Mouse (Mus musculus) urinary bladder, postnatal 25 days (tissue): Measurements from ENCODE around the gene Tbx22.

Experiments
- DNase-seq: peaks from one replicate; pipeline ENCODE4 v3.0.0; 2022; ENCODE audit warnings: low spot score

The Tbx22 gene

DNA sequence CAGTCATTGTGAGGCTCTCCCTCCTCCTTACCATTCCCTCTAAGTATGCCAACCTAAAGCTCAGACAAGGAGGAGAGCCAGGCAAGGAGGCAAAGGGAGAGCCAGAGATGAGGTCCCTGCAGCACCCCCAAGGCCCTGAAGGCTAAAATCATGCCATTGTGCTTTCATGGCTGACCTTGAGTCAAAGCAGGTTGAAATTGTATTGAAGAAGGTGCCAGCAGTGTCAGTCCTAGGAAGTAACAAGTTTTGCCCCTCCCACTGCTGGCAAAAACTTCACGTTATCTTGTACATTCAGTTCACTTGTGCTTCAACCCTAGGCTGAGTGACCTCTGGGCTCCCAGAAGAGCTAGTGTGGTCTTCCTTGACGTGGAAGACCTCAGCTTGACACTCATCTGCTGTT lies at the start of gene Tbx22:
Gene Tbx22, plus strand, starts transcription at position 301 of the 400 bp plus-strand sequence.
- DNase-seq, result no peak

DNA sequence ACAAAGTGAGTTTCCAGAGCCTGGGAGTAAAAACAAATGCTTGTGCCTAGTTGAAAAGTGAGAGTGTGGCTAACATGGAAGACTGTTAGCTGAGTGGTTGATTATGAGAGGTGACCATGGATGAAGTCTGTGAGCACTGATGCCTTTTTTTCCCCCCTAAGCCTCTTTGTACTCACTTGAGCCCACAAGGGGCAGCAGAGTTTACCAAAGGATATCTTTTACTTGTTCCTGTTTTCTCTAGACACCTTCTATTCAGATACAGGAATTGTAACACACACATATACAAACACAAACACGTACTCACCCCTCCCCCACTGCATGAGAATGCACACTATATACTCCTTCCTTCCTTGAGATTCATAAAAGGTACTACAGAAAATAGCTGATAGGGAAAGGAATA lies 913 bp downstream of the Tbx22 start:
- no peak for DNase-seq

DNA sequence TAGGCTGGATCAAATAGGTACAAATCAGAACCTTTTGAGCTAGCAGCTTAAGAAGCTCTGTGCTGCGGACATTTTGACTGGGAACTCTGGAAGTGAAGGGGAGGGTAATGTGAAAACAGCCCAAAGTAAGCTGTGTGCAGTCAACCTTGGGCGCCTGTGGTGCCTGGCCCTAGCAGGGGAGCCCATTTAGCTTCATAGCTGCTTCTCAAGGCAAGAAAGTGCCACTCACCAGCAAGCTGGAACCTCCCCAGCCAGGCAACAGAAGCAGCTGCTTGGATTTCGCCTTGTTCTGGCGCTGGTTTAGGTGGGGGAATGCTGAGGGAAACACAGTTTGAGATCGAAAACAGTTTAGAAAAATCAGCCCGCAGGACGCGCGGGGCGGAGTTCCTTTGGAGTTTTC lies 11.4 kb downstream of the Tbx22 start:
- DNase-seq, result no peak

DNA sequence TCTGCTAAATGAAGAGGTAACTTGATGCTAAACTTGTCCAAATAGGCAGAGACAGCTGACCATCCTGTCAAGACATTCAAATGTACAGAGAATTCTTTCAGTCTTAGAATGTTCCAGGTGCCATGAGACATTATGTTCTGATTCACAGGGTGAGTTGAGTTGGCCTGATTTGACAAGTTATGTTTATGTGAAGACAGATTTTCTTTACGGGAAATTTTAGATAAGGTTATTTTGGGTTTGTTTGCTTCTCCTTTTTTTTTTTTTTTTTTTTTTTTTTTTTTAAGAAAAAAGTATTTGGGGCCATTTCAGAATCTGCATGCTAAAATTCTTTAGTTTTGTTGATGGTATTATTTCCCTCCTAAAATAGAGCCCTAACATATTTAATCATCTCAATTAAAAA lies 40.8 kb downstream of the Tbx22 start:
- DNase-seq, result no peak

DNA sequence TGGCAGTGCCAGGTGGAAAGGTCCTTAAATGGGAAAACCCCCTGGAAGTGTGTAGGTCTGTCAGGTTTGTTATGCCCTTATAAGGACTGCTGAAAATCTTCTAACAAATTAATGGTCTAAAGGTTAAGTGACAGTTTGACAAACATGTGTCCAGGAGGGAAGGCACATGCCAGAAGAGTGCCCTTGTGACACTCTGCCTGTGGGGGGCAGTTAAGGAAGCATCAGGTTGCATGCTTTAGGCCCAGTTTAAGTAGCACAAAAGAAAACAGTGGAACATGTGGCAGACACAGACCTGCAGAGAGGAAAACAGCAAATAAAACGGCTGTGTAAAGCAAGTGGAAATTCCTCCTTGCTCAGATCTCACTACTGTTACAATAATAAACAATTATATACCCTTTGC lies 55.8 kb downstream of the Tbx22 start:
- DNase-seq, result no peak
